Mouse (Mus musculus): ENCODE data around the gene Plppr5. TPM values are rescaled to one million over a fixed set of nuclear protein-coding genes. Genes with fewer than 3 reads are reported as not detected.

Plppr5 gene
- total RNA-seq (2015), result not detected in 2 replicates
- not detected in 2 replicates for total RNA-seq (2017)

DNA sequence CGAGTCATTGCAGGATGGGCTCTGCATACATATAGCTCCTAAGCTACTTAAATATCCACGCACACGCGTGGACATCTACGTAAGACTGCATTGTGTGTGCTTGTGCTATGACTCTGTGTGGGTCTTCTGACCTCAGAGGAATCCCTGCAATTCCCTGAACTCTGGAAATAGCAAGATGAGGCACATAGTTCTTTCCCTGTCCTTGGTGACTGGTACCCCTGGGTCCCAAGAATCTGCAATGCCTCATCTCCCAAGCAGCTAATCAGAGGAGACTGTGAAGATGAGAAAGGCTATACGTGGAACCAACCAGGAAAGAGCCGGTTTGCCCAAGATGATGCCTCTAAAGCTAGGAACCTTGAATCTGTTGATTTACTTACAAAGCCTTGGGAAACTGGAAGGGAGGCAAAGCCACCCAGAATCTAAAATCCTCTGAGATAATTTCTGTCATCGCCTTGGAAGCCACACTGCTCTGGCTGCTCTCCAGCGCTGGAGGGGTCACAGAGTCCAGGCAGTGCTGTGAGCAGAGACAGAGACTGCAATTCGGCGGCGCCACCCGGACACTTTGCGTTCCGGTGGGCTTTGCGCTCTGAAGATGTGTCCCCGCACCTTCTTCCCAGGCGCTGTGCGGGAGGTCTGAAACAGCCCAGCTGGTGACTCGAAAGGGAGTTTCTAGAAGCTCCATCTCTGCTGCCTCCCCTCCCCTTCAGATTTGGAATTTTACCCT, at the start of gene Plppr5:
Gene Plppr5, plus strand, starts transcription at position 308 of the 724 bp plus-strand sequence.
- no peak for ATAC-seq (ENCODE audit: poor library complexity, severe bottlenecking)

GRCm38 (mm10) chr3:117549899-117550298, 24.7 kb upstream of the Plppr5 start:
- ATAC-seq (ENCODE audit: poor library complexity, severe bottlenecking), result no peak

DNA sequence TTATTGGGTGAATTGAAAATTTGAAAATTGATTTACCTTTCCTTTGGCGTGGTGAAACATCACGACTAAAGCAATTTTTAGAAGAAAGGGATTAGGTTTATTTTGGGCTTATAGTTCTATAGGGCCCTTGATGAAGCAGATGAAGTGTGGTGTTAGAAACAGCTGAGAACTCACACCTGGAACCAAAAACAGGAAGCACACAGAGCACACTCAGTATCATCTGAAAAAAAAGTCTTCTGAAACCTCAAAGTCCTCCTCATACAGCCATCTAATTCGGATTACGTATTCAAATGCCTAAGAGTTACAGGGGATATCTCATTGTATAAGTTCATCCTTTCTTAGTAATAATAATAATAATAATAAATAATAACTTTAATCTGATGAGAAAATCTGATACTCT, 24.1 kb upstream of the Plppr5 start:
- no peak for ATAC-seq (ENCODE audit: poor library complexity, severe bottlenecking)

GRCm38 (mm10) chr3:117556972-117557371, 17.7 kb upstream of the Plppr5 start:
- no peak for ATAC-seq (ENCODE audit: poor library complexity, severe bottlenecking)

DNA sequence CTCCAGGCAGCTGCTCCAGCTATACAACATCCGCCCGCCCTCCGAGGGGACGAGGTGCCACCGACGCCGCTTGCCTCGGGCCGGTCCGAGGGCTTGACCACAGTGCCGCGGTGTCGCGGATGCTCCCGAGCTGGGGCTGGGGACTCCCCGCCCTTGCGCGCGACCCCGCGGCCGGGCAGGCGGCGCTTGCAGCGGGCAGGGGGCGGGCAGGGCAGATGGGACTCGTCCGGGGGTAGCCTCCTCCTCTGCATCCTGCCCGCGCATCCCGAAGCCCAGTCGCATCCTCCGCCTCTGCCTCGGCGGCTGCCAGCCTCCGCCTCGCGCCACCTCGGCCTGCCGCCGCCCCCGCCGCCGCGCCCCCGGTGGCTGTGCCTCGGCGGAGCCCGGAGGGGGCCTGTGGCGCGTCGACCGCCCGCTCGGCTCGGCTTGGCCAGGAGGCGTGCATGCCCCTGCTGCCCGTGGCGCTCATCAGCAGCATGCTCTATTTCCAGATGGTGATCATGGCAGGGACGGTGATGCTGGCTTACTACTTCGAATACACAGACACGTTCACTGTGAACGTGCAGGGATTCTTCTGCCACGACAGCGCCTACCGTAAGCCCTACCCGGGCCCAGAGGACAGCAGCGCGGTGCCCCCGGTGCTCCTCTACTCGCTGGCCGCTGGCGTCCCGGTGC, 754 bp downstream of the Plppr5 start:
- ATAC-seq (ENCODE audit: poor library complexity, severe bottlenecking), result no peak

- ATAC-seq (ENCODE audit: poor library complexity, severe bottlenecking), result no peak
These were observed 1.3 kb downstream of the Plppr5 start for GRCm38 (mm10) chr3:117575928-117576254.

GRCm38 (mm10) chr3:117577349-117577748, 2.7 kb downstream of the Plppr5 start:
- no peak for ATAC-seq (ENCODE audit: poor library complexity, severe bottlenecking)

DNA sequence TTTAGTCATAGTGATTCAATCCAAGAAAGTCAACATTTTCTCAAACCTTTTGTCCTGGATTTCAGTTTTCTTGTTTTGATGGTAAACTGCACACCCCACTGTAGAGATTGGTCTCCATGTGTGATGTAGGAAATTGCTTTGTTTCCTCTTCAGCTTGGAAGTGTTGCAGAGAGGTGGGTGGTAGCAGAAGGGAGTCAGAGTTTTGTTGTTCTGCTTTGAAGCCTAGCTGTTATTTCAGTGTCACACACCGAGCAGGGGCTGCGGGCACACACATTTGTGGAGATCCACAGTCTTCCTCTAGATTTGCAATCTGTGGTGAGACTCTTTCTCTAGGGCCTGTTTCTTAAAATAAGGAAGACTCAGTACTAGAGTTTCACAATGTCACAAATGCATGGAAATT, 8.0 kb downstream of the Plppr5 start:
- no peak for ATAC-seq (ENCODE audit: poor library complexity, severe bottlenecking)

DNA sequence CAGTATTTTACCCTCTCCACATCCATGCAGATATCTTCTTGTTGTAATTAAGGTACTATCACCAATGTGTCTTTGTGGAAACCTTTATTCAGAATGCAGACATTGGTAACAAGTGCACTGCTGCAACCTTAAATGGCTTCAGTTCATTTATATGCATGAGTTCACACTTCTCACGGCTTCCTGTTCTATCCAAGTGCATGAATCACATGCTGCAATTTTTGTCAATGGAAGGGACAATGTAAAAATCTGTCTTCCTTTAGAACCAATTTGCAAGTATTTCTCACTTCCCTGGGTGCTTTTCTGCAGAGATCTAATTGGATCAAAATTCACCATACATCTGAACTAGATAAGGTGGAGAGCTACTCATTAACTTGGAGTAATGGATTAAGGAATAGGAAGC, 27.8 kb downstream of the Plppr5 start:
- ATAC-seq (ENCODE audit: poor library complexity, severe bottlenecking), result no peak

DNA sequence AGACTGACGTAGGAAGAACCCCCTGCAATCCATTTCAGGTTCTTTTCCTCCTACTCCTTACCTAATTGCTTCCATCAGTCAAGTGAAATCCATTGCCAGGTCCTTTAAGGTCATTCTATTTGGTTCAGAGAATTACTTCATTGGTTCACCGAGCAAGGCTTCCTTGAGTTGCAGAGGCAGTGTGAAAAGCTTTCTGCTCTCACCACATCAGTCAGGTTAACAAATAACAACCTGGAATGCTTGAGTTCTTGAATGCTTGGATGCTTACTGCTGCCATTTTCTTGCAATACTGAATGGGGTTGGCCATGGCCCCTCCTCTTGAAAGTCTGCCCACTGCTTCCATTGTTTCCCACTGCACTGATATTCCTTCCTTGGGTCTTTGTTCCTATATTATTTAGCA, 28.8 kb downstream of the Plppr5 start:
- ATAC-seq (ENCODE audit: poor library complexity, severe bottlenecking), result no peak

- ATAC-seq (ENCODE audit: poor library complexity, severe bottlenecking), result no peak
These were observed 31.7 kb downstream of the Plppr5 start for GRCm38 (mm10) chr3:117606383-117606782.

DNA sequence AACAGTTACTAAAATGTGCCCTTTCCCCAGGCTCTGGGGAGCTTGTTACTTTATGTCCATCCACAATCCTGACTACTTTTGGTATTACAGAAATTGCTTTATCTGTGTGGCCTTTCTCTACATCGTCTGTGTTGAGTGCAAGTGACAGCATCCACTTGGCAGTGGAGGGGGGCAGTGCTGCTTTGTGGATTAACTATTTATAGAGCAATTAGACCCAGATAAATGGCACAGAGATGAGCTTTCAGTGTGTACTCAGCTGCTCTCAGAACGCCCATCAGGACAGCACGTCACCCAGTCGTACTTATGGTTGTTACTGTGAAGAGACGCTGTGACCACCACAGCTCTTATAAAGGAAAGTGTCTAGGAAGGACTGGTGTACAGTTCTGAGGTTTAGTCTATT, 36.8 kb downstream of the Plppr5 start:
- ATAC-seq (ENCODE audit: poor library complexity, severe bottlenecking), result no peak

DNA sequence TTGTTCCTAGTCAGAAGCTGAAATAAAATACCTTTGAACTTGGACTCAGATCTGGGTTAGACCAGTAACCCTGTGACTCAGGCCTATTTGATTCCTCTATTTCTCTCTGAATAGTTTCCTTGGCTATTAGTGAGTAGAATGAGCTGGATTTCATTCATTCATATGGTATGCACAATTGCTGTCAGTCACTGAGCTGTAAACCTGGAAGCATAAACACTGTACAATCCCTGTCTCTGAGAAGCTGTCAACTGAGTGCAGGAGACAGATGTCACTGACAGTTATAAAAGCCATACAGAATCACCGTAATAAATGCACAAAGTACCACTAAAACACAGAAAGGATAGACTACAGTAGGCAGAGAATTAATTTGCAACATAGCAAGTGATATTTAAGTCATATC, 40.2 kb downstream of the Plppr5 start:
- no peak for ATAC-seq (ENCODE audit: poor library complexity, severe bottlenecking)

GRCm38 (mm10) chr3:117625257-117626001, 50.8 kb downstream of the Plppr5 start:
- ATAC-seq (ENCODE audit: poor library complexity, severe bottlenecking), result no peak

GRCm38 (mm10) chr3:117628799-117629198, 54.2 kb downstream of the Plppr5 start:
- ATAC-seq (ENCODE audit: poor library complexity, severe bottlenecking), result no peak

DNA sequence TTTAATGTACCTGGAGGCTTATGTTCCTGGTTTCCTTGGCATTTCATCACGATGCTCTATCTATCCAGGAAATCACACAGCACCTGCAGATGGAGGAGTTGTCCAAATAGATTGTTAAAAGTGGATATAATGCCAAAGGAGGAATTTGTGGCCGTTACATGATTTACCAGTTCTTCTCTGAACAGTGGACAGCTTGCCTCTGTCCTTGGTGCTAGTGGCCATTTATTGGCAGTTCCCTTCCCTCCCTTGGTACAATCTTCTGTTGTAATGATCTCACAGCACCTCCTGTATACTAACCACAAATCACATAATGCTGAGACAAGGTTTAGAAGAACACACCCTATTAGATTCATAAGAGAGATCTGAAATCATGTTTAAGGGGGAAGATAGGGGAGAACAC, 55.7 kb downstream of the Plppr5 start:
- ATAC-seq (ENCODE audit: poor library complexity, severe bottlenecking), result no peak

DNA sequence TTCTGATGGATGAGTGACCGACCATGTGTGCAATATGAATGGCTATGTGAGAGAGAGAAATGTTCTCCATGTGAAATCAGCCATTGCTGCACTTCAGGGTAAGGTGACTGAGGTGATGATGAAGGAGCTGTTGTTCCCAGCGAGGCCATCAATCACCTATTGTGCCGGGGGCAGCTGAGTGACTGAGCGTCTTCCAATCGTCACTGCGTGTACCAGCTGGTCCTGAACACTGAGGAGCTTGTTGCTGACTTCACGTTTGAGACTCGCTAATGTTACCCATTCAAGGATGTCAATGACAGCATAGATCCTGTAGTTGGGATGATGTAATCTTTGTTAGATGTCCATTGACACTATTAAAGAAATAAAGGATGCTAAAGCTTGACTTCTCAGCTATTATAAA, 74.0 kb downstream of the Plppr5 start:
- ATAC-seq (ENCODE audit: poor library complexity, severe bottlenecking), result no peak

GRCm38 (mm10) chr3:117664316-117664715, 89.7 kb downstream of the Plppr5 start:
- no peak for ATAC-seq (ENCODE audit: poor library complexity, severe bottlenecking)

DNA sequence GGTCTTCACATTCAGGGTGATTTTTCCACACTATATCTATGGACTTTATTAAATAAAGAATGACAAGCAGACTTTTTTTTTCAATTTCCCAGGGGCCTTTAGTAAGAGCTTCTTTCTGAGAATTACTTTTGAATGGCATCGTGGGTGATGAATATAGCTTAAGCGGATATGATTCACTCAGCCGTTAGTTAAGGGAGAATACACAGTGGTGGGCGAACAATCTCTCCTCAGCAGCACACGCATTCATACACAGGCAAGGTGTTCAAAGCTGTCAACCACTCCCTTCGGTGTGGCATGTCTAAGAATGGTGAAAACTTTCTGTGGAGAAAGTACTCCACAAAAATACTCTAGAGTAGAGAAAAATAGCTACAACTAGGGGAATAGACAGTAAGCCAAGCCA, 104.6 kb downstream of the Plppr5 start:
- ATAC-seq (ENCODE audit: poor library complexity, severe bottlenecking), result no peak

GRCm38 (mm10) chr3:117684640-117685039, 110.0 kb downstream of the Plppr5 start:
- ATAC-seq (ENCODE audit: poor library complexity, severe bottlenecking), result no peak

GRCm38 (mm10) chr3:117686036-117686435, 111.4 kb downstream of the Plppr5 start:
- ATAC-seq (ENCODE audit: poor library complexity, severe bottlenecking), result no peak

DNA sequence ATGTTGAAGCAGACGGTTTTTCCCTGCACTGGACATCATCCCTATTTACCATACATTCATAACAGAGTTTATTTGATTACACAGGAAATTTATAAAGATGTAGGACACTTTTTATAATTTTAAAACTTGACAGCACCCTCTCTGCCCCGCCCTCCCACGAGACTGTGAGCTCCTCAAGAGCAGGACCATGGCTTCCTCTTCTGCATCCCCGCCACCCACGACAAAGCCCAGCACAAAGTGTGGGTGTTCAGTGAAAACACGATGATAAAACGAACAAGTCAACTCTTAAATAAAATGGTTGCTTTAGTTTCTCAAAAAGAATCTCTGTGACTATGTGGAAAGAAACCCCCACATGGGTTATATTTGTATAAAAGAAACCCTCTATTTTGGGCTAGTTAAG, 112.0 kb downstream of the Plppr5 start:
- no peak for ATAC-seq (ENCODE audit: poor library complexity, severe bottlenecking)

Measured in megakaryocyte, adult 5-6 weeks (primary cell).